Mouse (Mus musculus) forebrain, embryonic 15.5 days (tissue): ENCODE measurements around the gene Fxyd7. TPM values are rescaled to one million over a fixed set of nuclear protein-coding genes. Genes with fewer than 3 reads are reported as not detected.

Source experiments
- ATAC-seq: fragments of 200-750 bp; cut with Nextera tagmentation; replicated peaks from 2 replicates; pipeline ENCODE4 v1.8.0; 2017; ENCODE audit warnings: mild to moderate bottlenecking, moderate TSS enrichment, moderate library complexity
- H3K27ac ChIP-seq: fragments of 300-500 bp; sonication (generic); replicated peaks from 2 replicates; pipeline ENCODE4 v1.5.1; 2015; ENCODE audit warnings: mild to moderate bottlenecking, inconsistent platforms
- H3K27me3 ChIP-seq: fragments of 300-500 bp; sonication (generic); 2 replicates; pipeline ENCODE4 v1.6.1; 2015; ENCODE audit warnings: inconsistent platforms
- H3K36me3 ChIP-seq: fragments of 300-500 bp; sonication (generic); 2 replicates; pipeline ENCODE4 v1.6.1; 2015; ENCODE audit warnings: mild to moderate bottlenecking, inconsistent platforms
- H3K4me1 ChIP-seq: fragments of 300-500 bp; sonication (generic); 2 replicates; pipeline ENCODE4 v1.6.1; 2015; ENCODE audit warnings: inconsistent platforms
- H3K4me2 ChIP-seq: fragments of 300-500 bp; sonication (generic); replicated peaks from 2 replicates; pipeline ENCODE4 v1.6.1; 2015; ENCODE audit warnings: mild to moderate bottlenecking, inconsistent platforms
- H3K4me3 ChIP-seq: fragments of 300-500 bp; sonication (generic); 2 replicates; pipeline ENCODE4 v1.5.1; 2015; ENCODE audit warnings: mild to moderate bottlenecking, inconsistent platforms
- H3K9ac ChIP-seq: fragments of 300-500 bp; sonication (generic); replicated peaks from 2 replicates; pipeline ENCODE4 v1.6.1; 2015; ENCODE audit warnings: mild to moderate bottlenecking, inconsistent platforms
- H3K9me3 ChIP-seq: fragments of 300-500 bp; sonication (generic); 2 replicates; pipeline ENCODE4 v1.6.1; 2016; ENCODE audit warnings: inconsistent platforms
- WGBS: fragments of 180-500 bp; shearing (Covaris S2); methylation state at CpG from one replicate; pipeline ENCODE4 v1.1.7; 2015; ENCODE audit warnings: mixed read lengths; 5-methylcytosine and 5-hydroxymethylcytosine counted together
- polyA plus RNA-seq: library from polyadenylated mRNA; unstranded; fragments of >200 nt; fragmentation: Nextera tagmentation; extraction: Ambion mirVana; gene quantifications from 2 replicates; pipeline ENCODE4 v1.2.1, GENCODE M21; 2015

Fxyd7 gene
- polyA plus RNA-seq, 1 experiment from 2014 or later: 60.4 TPM

GRCm38 (mm10) chr7:31042431-31042910 is 8.8 kb downstream of the Fxyd7 start, which contains the start of gene Fxyd5:
Fxyd5 (minus strand) TSS chr7:31042481.
- 41% methylated on average over 10 of the region's 10 CpGs for WGBS
- no peak within 1 kb of the TSS for H3K27ac ChIP-seq
- H3K9ac ChIP-seq: no peak within 1 kb of the TSS
- peaks cover 6% of the 10 kb centered on the region; the same call in 1 of the 2 replicates for H3K4me1 ChIP-seq
- no peak for ATAC-seq
- peak within 1 kb of the TSS; percentile 21 for H3K4me2 ChIP-seq
- H3K36me3 ChIP-seq: no peaks in the 10 kb centered on the region
- H3K27me3 ChIP-seq: peaks cover 29% of the 10 kb centered on the region
- H3K9me3 ChIP-seq: no peaks in the 10 kb centered on the region
- peak within 1 kb of the TSS; percentile 11 for H3K4me3 ChIP-seq

- H3K27ac ChIP-seq: no peak overlapping the region
- no peak for ATAC-seq
- peaks cover 6% of the 10 kb centered on the region; the same call in 1 of the 2 replicates for H3K4me1 ChIP-seq
- H3K4me2 ChIP-seq: peak overlapping the region; percentile 21
- H3K27me3 ChIP-seq: peaks cover 29% of the 10 kb centered on the region
- no peaks in the 10 kb centered on the region for H3K9me3 ChIP-seq
- H3K4me3 ChIP-seq: peak overlapping the region; percentile 11
- 3% methylated on average over 28 of the region's 28 CpGs for WGBS
- no peak overlapping the region for H3K9ac ChIP-seq
- no peaks in the 10 kb centered on the region for H3K36me3 ChIP-seq
These were observed 9.5 kb downstream of the Fxyd7 start for GRCm38 (mm10) chr7:31041662-31042315.

DNA sequence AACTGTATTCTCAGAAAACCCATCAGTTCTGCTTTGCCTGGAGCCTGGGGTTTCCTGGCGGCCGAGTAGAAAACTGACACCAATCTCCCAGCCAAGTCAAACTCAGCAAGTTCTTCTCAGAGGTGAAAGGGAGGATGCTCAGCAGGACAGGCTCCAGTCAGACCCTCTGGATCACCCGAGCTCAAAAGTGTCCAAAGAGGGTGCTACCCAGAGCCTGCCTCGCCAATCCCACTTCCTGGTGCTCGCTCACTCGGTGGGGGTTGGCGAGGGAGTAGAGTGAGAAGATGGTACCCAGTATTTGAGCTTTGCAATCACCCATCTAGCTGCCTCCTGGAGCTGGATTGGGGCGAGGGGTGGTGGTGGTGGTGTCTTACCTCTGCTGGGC is 10.3 kb downstream of the Fxyd7 start:
- H3K27me3 ChIP-seq: peaks cover 29% of the 10 kb centered on the region
- peaks cover 6% of the 10 kb centered on the region; the same call in 1 of the 2 replicates for H3K4me1 ChIP-seq
- H3K4me3 ChIP-seq: no peak overlapping the region
- H3K9ac ChIP-seq: no peak overlapping the region
- WGBS: 41% methylated on average over 8 of the region's 8 CpGs
- H3K9me3 ChIP-seq: no peaks in the 10 kb centered on the region
- H3K27ac ChIP-seq: no peak overlapping the region
- no peak for ATAC-seq
- no peak overlapping the region for H3K4me2 ChIP-seq
- no peaks in the 10 kb centered on the region for H3K36me3 ChIP-seq

- H3K9me3 ChIP-seq: no peaks in the 10 kb centered on the region
- H3K4me3 ChIP-seq: no peak overlapping the region
- H3K9ac ChIP-seq: no peak overlapping the region
- peaks cover 6% of the 10 kb centered on the region; the same call in 1 of the 2 replicates for H3K4me1 ChIP-seq
- H3K27me3 ChIP-seq: peaks cover 29% of the 10 kb centered on the region
- 81% methylated on average over 12 of the region's 12 CpGs for WGBS
- H3K4me2 ChIP-seq: no peak overlapping the region
- ATAC-seq: no peak
- H3K27ac ChIP-seq: no peak overlapping the region
- H3K36me3 ChIP-seq: no peaks in the 10 kb centered on the region
These were observed 10.8 kb downstream of the Fxyd7 start for GRCm38 (mm10) chr7:31040281-31041022.

DNA sequence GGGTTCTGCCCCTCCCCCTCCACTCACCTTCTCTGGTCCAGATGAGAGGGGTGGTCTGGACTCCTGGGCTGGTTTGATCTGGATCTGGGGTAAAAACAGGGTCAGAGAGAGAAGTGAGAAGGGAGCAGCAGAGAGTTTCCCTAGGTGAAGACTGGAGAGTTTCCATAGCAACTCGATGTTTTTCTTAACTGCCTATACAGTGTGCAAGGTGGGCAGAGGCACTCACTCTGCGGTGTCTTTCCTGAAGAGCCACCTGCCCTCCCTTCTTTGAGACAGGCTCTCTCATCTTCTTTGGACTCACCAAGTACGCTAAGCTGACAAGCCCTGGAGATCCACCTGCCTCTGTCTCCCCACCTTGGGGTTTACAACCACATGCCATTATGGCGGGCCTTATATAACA is 12.3 kb downstream of the Fxyd7 start:
- Histone ChIP-seq H3K9me3 (no peaks in the 10 kb centered on the region), H3K4me2 (no peak overlapping the region), H3K36me3 (no peaks in the 10 kb centered on the region), H3K27ac (no peak overlapping the region), H3K4me3 (no peak overlapping the region), H3K4me1 (peaks cover 6% of the 10 kb centered on the region; the same call in 1 of the 2 replicates), H3K9ac (no peak overlapping the region), H3K27me3 (peaks cover 29% of the 10 kb centered on the region)
- no peak for ATAC-seq
- 92% methylated on average over 4 of the region's 4 CpGs for WGBS

DNA sequence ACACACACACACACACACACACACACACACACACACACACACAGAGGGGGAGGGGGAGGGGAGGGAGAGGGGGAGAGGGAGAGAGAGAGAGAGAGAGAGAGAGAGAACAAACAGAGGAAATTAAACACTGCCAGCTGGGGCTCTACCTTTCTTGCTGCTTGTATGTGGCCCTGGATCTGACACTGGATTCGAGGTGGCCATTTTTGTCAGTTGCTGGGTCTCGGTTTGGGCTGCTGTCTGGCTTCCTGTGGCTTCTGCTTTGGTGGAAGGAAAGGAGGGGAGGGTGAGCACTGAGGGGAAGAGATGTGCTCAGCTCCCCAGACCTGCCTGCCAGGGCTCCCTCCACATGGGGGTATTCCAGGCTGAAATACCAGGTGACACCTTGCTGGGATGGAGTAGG is 13.6 kb downstream of the Fxyd7 start:
- H3K36me3 ChIP-seq: no peaks in the 10 kb centered on the region
- H3K9me3 ChIP-seq: no peaks in the 10 kb centered on the region
- H3K4me1 ChIP-seq: peaks cover 6% of the 10 kb centered on the region; the same call in 1 of the 2 replicates
- H3K4me2 ChIP-seq: no peak overlapping the region
- no peak for ATAC-seq
- 86% methylated on average over 2 of the region's 2 CpGs for WGBS
- no peak overlapping the region for H3K4me3 ChIP-seq
- H3K27ac ChIP-seq: no peak overlapping the region
- peaks cover 22% of the 10 kb centered on the region for H3K27me3 ChIP-seq
- H3K9ac ChIP-seq: no peak overlapping the region

- no peaks in the 10 kb centered on the region for H3K36me3 ChIP-seq
- H3K9me3 ChIP-seq: no peaks in the 10 kb centered on the region
- no peak overlapping the region for H3K9ac ChIP-seq
- no peak overlapping the region for H3K27ac ChIP-seq
- H3K4me3 ChIP-seq: no peak overlapping the region
- H3K4me1 ChIP-seq: peaks cover 3% of the 10 kb centered on the region; the same call in 1 of the 2 replicates
- ATAC-seq: no peak
- no peak overlapping the region for H3K4me2 ChIP-seq
- WGBS: 85% methylated on average over 7 of the region's 7 CpGs
- peaks cover 14% of the 10 kb centered on the region; the same call in 1 of the 2 replicates for H3K27me3 ChIP-seq
These were observed 14.3 kb downstream of the Fxyd7 start for GRCm38 (mm10) chr7:31036917-31037316.

DNA sequence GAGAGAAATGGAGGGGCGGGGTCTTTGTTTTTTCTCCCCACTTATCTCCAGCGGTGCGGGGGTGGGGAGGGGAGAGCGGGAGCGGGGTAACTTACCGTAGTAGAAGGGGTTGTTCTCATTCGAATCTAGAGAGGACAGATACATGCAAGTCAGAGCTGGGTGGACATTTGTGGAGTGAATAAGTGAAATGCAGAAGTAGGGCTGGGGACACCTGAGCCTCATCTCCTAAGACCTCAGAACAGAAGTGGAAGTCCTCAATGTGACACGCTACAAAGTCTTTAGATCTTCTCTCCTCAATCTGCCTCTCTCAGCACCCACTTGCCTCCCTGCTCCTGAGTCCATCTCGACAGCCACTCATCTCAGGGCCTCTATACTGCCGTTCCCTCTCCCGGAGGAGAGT is 16.0 kb downstream of the Fxyd7 start:
- ATAC-seq: no peak
- Histone ChIP-seq H3K9me3 (no peaks in the 10 kb centered on the region), H3K4me3 (no peak overlapping the region), H3K4me1 (no peaks in the 10 kb centered on the region), H3K9ac (no peak overlapping the region), H3K36me3 (no peaks in the 10 kb centered on the region), H3K27ac (no peak overlapping the region), H3K27me3 (0 out of 2 replicates have a peak, but pooled peaks cover 2% of the 10 kb centered on the region), H3K4me2 (no peak overlapping the region)
- WGBS: 83% methylated on average over 11 of the region's 11 CpGs

GRCm38 (mm10) chr7:31034789-31035188 is 16.5 kb downstream of the Fxyd7 start:
- no peaks in the 10 kb centered on the region for H3K36me3 ChIP-seq
- H3K9ac ChIP-seq: no peak overlapping the region
- H3K27me3 ChIP-seq: no peaks in the 10 kb centered on the region
- no peak overlapping the region for H3K4me2 ChIP-seq
- no peaks in the 10 kb centered on the region for H3K4me1 ChIP-seq
- no peaks in the 10 kb centered on the region for H3K9me3 ChIP-seq
- H3K4me3 ChIP-seq: no peak overlapping the region
- ATAC-seq: no peak
- 62% methylated on average over 11 of the region's 11 CpGs for WGBS
- H3K27ac ChIP-seq: no peak overlapping the region

DNA sequence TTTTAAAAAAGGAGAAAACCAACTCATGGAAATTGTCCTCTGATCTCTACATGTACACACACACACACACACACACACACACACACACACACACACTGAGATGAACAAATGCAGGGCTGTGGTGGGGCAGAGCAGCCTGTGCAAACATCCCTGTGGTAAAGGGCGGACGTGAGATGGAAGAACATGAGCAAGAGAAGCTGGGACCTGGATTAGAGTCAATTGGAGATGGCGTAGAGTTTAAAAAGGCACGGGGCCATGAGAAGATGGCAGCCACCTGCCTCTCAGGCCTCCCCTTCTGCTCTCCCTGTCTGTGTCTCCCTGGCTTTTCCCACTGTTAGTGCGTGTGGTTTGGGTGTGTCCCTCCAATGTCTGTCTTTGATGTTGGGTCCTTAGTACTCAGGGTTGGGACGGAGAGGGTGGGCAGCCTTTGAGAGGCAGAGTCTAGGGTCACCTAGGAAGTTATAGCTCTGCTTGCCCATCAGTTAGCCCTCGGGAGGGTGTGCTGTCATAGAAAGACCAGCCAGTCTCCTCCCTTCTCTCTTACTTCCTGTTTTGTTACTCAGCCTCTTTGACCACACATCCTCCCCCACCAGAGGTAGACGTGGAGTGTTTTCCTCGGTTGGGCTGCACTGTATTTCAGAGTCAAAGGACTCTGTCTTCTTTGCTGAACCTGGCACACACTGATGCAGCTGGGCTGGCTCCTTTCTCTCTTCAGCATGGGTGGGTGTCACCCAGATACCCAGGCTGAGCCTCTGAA is 17.7 kb downstream of the Fxyd7 start:
- Histone ChIP-seq H3K9ac (no peak overlapping the region), H3K4me3 (no peak overlapping the region), H3K27me3 (no peaks in the 10 kb centered on the region), H3K9me3 (no peaks in the 10 kb centered on the region), H3K4me2 (no peak overlapping the region), H3K36me3 (no peaks in the 10 kb centered on the region), H3K4me1 (no peaks in the 10 kb centered on the region), H3K27ac (no peak overlapping the region)
- 78% methylated on average over 9 of the region's 9 CpGs for WGBS
- ATAC-seq: no peak

GRCm38 (mm10) chr7:31031731-31032130 is 19.5 kb downstream of the Fxyd7 start:
- Histone ChIP-seq H3K9me3 (no peaks in the 10 kb centered on the region), H3K4me1 (no peaks in the 10 kb centered on the region), H3K4me2 (no peak overlapping the region), H3K36me3 (no peaks in the 10 kb centered on the region), H3K27ac (no peak overlapping the region), H3K27me3 (no peaks in the 10 kb centered on the region), H3K9ac (no peak overlapping the region), H3K4me3 (no peak overlapping the region)
- ATAC-seq: no peak
- WGBS: 83% methylated on average over 7 of the region's 7 CpGs

GRCm38 (mm10) chr7:31030717-31031116 is 20.6 kb downstream of the Fxyd7 start:
- Histone ChIP-seq H3K27ac (no peak overlapping the region), H3K27me3 (no peaks in the 10 kb centered on the region), H3K4me3 (no peak overlapping the region), H3K9me3 (no peaks in the 10 kb centered on the region), H3K36me3 (no peaks in the 10 kb centered on the region), H3K9ac (no peak overlapping the region), H3K4me2 (no peak overlapping the region), H3K4me1 (no peaks in the 10 kb centered on the region)
- 80% methylated on average over 2 of the region's 2 CpGs for WGBS
- no peak for ATAC-seq
